Mouse (Mus musculus) CH12.LX (cell line): ENCODE data around the gene Fam166a.

ENCODE experiments used
- CHD1 ChIP-seq: IDR thresholded peaks from 2 replicates; pipeline ENCODE4 v1.6.1; 2012; ENCODE audit warnings: low read depth, low read length, improper control_type of control experiment, inconsistent platforms
- CTCF ChIP-seq, 2 experiments: IDR thresholded peaks in 1 of 2; conservative IDR thresholded peaks in 1 of 2; 2 replicates each; pipeline ENCODE4 v1.5.1; 2011 to 2012; ENCODE audit warnings: low read depth in 2 of 2, low read length in 2 of 2, improper control_type of control experiment in 1 of 2, inconsistent platforms in 1 of 2, mild to moderate bottlenecking in 1 of 2, moderate library complexity in 1 of 2
- E2F4 ChIP-seq: IDR thresholded peaks from 2 replicates; pipeline ENCODE4 v1.6.1; 2011; ENCODE audit warnings: low read depth, low read length, improper control_type of control experiment; ENCODE audit not compliant: insufficient replicate concordance
- EP300 ChIP-seq: IDR thresholded peaks from 2 replicates; pipeline ENCODE4 v1.6.1; 2011; ENCODE audit warnings: low read length, improper control_type of control experiment
- GABPA ChIP-seq: IDR thresholded peaks from 2 replicates; pipeline ENCODE4 v1.6.1; 2012; ENCODE audit warnings: low read depth, low read length, improper control_type of control experiment, inconsistent platforms; ENCODE audit not compliant: insufficient replicate concordance
- HCFC1 ChIP-seq: IDR thresholded peaks from 2 replicates; pipeline ENCODE4 v1.6.1; 2012; ENCODE audit warnings: low read depth, mild to moderate bottlenecking, inconsistent platforms, low read length, improper control_type of control experiment
- JUND ChIP-seq: conservative IDR thresholded peaks from 2 replicates; pipeline ENCODE4 v1.6.1; 2011; ENCODE audit warnings: low read depth, low read length, improper control_type of control experiment
- POLR2A ChIP-seq: IDR thresholded peaks from 2 replicates; pipeline ENCODE4 v1.6.1; 2011; ENCODE audit warnings: low read depth, mild to moderate bottlenecking, improper control_type of control experiment, low read length
- TBP ChIP-seq: conservative IDR thresholded peaks from 2 replicates; pipeline ENCODE4 v1.6.1; 2011; ENCODE audit warnings: low read depth, low read length, improper control_type of control experiment
- UBTF ChIP-seq: IDR thresholded peaks from 2 replicates; pipeline ENCODE4 v1.6.1; 2012; ENCODE audit warnings: low read depth, mild to moderate bottlenecking, inconsistent platforms, low read length, improper control_type of control experiment, moderate library complexity
- USF1 ChIP-seq: IDR thresholded peaks from 2 replicates; pipeline ENCODE4 v1.6.1; 2014; ENCODE audit warnings: low read depth, mild to moderate bottlenecking, inconsistent platforms, low read length, improper control_type of control experiment

GRCm38 (mm10) chr2:25195211-25196156 lies 23.1 kb upstream of the Fam166a start:
- TF ChIP-seq POLR2A (peak; percentile 41), E2F4 (no peak), TBP (no peak), JUND (no peak), CTCF (conservative IDR thresholded peaks at IDR 0.05 in 1 of 2, IDR thresholded peaks at IDR 0.05 in 1 of 2; ENCODE audit: low read depth in 2 of 2, low read length in 2 of 2) (no peak), GABPA (no peak), USF1 (peak; percentile 77), EP300 (no peak; the same call in 1 of the 2 replicates), HCFC1 (peak; percentile 70), UBTF (peak; percentile 48; the same call in 1 of the 2 replicates), CHD1 (no peak)
